Mouse (Mus musculus) ovary, adult 18-20 months (tissue): ENCODE measurements around the gene Gm11567.
"Not testable (repeated sequence)": the region's sequence is repeated elsewhere in the genome, so short reads cannot be mapped to it uniquely, and the experiment has no call there.

ENCODE experiments used
- DNase-seq: peaks from one replicate; pipeline ENCODE4 v3.0.0; 2022; ENCODE audit warnings: low spot score, mixed read lengths

The Gm11567 gene

DNA sequence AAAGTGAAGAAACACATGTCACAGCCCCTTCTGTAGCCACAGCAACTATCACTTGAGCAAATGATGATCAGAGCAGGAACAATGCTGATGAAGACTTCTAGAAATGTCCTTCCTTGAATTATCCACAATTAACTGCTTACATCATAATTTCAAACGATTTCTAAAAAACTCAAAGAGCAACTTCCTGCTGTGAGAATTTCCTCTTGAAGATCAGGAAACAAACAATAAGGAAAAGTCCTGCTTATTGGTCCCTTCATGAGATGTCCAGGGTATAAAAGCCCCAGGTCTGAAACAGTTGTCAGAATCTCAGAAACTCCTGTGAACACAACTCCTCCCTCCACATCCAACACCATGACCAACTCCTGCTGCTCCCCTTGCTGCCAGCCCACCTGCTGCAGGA lies at the start of gene Gm11567:
TSS of gene Gm11567 (plus strand) at position 301 of the 400 bp plus-strand sequence.
- not testable (repeated sequence) for DNase-seq

DNA sequence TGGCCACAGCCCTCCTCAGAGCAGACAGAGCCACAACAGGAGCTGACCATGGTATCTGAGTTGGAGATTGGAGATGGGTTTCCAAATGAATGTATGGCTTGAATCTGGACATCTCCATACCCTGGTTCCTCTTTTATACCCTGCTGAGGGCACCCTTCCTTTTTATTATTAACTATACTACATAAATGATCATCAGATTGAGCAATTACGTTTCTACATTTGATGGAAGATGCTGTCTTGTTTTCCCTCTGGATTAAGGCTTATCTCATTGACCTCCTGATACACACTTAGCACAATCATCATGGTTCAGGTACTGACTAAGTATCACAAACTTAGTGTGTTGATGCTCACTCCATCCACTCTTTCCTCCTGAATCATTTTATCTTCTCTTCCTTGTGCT lies 41.0 kb upstream of the Gm11567 start, which contains the start of gene 2300003K06Rik:
TSS of gene 2300003K06Rik (minus strand) at position 101 of the 400 bp plus-strand sequence.
- no peak for DNase-seq

DNA sequence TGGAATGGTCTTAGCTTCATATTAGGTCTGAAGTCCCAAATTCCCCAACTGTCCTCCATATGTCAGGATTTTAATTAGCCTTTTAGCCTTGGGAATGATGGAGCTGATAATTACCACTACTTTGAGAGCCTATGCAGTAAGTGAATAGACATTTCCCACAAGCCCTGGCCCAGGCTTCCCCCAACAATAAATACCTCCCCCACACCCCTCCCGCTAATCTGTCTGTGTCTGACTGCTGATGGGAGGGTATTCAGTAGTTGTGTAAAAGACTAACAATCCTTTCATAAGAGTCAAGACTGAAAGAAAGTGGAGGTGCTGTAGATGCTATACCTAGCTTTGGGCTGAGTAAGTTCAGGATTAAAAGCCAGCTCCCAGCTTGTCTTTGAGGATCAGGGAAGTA lies 36.8 kb upstream of the Gm11567 start:
- DNase-seq, result no peak

DNA sequence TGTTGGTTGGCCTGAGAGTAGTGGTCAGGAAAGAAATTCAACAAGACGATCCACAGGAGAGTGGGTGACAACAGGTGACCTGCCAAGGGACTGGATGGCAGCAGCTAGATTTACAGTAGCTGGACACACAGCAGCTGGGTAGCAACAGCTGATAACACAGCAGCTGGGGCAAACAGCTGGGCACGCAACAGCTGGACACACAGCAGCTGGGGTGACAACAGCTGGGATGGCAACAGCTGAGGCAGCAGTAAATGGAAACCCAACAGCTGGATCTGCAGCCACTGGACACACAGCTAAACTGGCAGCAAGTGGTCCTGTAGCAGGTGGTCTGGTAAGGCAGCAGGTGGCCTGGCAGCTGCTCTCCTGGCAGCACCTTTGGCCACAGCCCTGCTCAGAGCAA lies 32.2 kb upstream of the Gm11567 start:
- DNase-seq, result no peak

DNA sequence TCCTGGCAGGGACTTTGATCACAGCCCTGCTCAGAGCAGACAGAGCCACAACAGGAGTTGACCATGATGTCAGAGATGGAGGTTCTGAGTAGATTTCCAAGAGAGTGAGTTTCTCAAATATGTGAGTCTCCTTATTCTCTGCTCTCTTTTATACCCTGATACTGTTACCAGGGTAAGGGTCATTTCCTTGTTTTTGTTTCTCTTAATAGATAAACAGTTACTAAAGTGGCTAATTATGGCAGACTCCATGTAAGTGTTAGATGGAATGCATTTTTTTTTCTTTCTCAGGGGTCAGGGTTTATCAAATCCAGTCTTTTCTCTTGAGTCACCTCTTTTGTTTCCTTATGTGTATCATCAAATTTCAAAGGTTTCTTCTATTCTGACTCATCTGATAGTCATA lies 27.5 kb upstream of the Gm11567 start, which contains the start of gene Krtap4-16:
TSS of gene Krtap4-16 (minus strand) at position 101 of the 400 bp plus-strand sequence.
- DNase-seq, result no peak

DNA sequence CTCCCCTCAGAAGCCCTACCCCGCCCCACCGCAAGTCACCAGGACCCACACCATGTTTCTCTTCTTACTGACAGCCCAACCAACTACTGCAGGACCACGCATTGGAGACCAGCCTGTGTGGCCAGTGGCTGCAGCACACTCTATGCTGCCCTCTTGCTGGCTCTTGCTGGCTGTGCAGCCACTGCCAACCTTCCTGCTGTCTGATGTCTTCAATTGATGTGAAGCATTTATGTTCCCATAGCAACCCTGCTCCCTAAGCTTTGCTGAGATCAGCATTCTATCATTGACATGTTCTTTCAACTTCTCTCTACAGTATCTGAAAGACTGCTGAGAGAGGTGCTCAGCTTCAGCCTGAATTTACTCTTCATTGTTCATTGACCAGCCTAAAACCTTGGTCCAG lies 24.9 kb upstream of the Gm11567 start:
- no peak for DNase-seq

DNA sequence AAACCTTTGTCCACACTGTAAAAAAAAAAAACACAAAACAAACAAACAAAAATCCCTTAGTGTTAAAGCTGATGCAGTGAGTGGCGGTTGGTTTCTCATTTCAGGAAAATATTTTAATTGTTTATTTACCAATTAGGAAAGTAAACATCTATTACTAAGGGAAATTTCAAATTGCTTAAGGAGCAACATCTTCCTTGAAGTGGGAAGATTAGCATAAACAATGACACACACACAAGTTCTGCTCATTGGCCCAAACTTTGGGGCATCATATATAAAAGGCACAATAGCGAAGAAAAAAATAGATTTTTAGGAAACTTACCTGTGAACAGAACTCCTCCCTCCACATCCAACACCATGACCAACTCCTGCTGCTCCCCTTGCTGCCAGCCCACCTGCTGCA lies 21.4 kb upstream of the Gm11567 start, which contains the start of gene Gm11568:
TSS of gene Gm11568 (plus strand) at position 301 of the 400 bp plus-strand sequence.
- DNase-seq, result no peak

DNA sequence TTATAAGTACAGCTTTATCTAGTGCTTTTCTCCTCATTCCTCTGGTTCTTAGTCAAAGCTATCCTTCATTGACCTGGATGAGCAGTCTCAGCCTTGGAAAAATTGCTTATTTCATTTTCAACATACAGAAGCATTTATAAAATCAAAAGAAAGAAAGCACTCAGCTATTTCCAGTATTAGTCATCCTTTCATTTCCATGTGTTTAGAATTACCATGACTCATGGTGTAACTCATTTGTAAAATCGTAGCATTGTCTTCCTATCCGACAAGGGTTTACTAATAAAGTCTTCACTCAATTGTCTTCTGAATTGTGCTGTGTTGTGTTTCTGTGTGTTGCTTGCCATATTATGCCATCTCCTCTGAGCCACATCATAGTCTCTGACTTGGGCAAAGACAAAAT lies 20.2 kb upstream of the Gm11567 start:
- no peak for DNase-seq

DNA sequence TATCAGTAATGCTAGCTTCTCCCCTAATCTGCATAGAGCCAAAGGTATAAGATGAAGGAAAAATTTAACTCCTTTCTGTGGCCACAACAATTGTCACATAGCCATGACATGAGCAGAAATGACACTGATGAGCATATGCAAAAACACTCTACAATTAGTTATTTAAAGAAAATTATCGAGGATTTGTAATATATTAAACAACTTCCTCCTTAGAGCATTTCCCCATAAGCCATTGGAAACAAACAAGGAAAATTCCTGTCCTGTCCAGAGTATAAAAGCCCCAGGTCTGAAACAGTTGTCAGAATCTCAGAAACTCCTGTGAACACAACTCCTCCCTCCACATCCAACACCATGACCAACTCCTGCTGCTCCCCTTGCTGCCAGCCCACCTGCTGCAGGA lies 14.8 kb upstream of the Gm11567 start, which contains the start of gene Gm11559:
TSS of gene Gm11559 (plus strand) at position 301 of the 400 bp plus-strand sequence.
- DNase-seq, result not testable (repeated sequence)

DNA sequence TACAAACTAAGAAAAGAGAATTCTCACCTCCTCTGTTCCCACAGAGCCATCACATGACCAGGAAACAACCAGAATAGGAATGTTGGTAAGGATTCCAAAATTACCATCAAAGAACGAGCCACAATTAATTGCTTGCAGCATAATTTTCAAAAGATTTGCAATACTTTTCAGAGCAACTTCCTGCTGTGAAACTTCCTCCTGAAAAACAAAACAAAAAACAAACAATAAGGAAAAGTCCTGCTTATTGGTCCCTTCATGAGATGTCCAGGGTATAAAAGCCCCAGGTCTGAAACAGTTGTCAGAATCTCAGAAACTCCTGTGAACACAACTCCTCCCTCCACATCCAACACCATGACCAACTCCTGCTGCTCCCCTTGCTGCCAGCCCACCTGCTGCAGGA lies 5.9 kb upstream of the Gm11567 start, which contains the start of gene Krtap9-1:
TSS of gene Krtap9-1 (plus strand) at position 301 of the 400 bp plus-strand sequence.
- not testable (repeated sequence) for DNase-seq

DNA sequence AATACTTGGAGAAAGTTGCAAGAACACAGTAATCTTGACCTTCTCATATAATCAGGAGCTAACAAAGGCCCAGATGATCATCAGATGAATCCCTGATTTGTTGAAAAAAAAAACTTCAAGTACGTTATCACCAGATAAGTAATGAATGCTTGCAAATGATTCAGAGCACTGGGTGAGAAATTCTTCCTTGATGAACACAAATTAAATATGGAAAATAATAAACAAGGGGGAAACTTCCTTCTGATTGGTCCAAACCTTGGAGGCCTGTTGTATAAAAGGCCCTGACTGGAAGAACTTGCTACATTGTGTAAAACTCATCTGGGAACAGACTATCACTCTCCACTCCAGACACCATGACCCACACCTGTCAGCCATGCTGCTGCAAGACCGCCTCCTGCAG lies 28.6 kb downstream of the Gm11567 start, which contains the start of gene Krtap31-1:
TSS of gene Krtap31-1 (plus strand) at position 301 of the 400 bp plus-strand sequence.
- DNase-seq, result no peak

DNA sequence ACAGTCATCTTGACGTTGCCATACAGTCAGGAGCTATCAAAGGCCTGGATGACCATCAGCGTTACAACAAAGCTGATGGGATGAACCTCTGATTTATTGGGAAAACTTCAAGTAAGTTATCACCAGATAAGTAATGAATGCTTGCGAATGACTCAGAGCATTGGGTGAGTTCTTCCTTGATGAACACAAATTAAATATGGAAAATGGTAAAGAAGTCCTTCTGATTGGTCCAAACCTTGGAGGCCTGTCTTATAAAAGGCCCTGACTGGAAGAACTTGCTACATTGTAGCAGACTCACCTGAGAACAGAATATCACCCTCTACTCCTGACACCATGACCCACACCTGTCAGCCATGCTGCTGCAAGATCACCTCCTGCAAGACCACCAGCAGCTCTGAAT lies 35.5 kb downstream of the Gm11567 start, which contains the start of gene Gm11565:
TSS of gene Gm11565 (plus strand) at position 301 of the 400 bp plus-strand sequence.
- DNase-seq, result no peak
